Mouse (Mus musculus): ENCODE data around the gene 4933425L06Rik. TPM values are rescaled to one million over a fixed set of nuclear protein-coding genes. Genes with fewer than 3 reads are reported as not detected.

4933425L06Rik gene
- polyA plus RNA-seq (2012; rRNA removed; ENCODE audit: low replicate concordance) = not detected in 2 replicates

DNA sequence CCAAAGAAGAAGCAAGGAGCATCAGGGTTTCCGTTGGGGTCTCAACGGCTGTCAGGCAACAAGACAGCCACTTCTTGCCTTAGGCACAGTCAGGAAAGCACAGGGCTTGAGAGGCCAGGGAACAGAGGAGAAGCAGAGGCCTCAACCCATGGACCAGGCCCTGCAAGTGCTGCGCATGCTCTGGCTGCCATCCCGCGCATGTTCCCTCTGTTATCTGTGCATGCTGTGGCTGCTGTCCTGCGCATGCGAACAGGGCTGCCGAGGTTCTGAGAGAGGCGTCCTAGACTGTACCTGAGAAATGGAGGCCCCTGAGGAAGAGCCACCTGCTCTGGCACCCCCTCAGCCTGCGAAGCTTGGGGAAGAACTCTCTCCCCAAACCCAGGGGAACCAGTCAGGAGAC is at the start of gene 4933425L06Rik:
Gene 4933425L06Rik (plus strand): TSS at position 261 of the 400 bp plus-strand sequence.

DNA sequence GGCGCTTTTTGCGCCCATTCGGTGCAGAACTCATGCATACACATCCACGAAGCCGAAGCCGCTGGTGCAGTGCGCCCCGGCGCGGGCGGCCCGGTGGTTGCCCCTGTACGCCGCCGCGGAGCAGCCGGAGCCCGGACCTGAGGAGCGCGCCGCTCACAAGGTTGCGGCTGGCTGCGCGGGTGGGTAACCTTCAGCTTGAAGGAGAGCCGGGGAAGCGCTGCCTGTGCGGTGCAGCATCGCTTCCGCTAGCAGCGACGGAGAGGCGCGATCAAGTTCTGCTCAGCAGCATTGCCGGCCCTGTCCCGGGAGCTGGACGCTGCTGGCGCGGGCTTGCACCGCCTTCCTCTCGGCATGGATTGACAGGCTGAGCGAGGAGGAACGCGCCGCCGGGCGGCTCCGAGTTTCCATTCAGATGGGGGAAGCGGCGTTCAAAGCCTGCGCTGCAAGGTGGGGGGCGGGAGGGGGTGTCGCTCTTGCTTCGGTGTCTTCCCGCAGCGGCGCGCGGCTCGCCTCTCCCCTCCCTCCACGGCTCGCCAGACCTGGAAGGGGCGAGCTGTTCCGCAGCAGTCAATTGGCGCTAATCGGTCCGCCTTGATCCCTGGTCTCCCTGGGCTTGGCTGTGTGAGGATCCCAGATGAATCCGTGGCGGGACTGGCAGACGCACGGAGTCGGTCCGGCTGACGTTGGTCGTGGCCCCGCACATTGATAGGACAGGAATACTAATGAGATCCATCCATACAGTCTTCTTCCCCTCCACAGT is 27.6 kb upstream of the 4933425L06Rik start, which contains the start of gene Rgs7bp:
Gene Rgs7bp (minus strand): TSS at position 750 of the 760 bp plus-strand sequence.

Other genes with a start within 250 kb of the 4933425L06Rik start
- not detected in 2 replicates for gene Shisal2b, start 218.2 kb upstream of the 4933425L06Rik start, polyA plus RNA-seq (2012; rRNA removed; ENCODE audit: low replicate concordance)
- gene Rgs7bp, start 27.2 kb upstream of the 4933425L06Rik start, polyA plus RNA-seq (2012; rRNA removed; ENCODE audit: low replicate concordance) = 0.91 and 1.1 TPM in 2 replicates
- 1.0 and 1.5 TPM in 2 replicates for gene Rnf180, start 212.7 kb downstream of the 4933425L06Rik start, polyA plus RNA-seq (2012; rRNA removed; ENCODE audit: low replicate concordance)